ENCODE assay signal across 1 mouse cellular context in the genomic region with DNA sequence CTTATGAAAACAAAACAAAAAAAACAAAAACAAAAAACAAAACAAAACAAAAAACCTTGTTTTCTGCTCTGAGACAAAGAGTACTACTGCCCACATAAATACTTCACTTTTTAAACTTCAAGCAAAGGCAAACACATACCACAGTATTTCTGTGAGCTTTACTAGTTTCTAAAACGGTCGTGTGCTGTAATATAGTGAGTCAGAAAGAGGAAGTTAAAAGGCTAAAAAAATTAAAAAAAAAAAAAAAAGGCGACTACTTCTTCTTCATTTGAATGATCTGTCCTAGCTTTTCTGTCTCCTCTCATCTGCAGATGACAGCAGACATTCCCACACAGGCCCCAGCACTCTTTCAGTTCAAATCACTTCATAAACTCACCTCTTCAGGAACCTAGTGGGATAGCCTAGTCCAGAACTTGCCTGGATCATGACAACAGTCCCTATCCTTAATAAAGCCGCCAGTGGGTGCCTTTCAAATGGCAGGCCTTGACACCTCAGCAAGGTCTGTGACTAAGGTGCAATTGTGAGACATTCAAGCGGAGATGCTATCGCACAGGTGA.
TF ChIP-seq lines count a peak whose summit lies in the region.

No protein-coding gene starts in this region.

TF ChIP-seq in CH12.LX, 34 proteins besides CTCF, POLR2A, EP300 and RAD21:
- 0 out of 2 replicates have a peak, but pooled peaks have one; percentile 20 for TF ChIP-seq E2F4 (IDR thresholded peaks at IDR 0.05; ENCODE audit: insufficient replicate concordance, low read depth, low read length)
- TF ChIP-seq KAT2A (IDR thresholded peaks at IDR 0.05; ENCODE audit: insufficient replicate concordance, low read length) = no peak
- TF ChIP-seq IRF4 (IDR thresholded peaks at IDR 0.05; ENCODE audit: low read depth, low read length) = peak; percentile 94
- TF ChIP-seq TCF12 (IDR thresholded peaks at IDR 0.05; ENCODE audit: low read depth, low read length) = no peak; the same call in 1 of the 2 replicates
- TF ChIP-seq ZNF384 (IDR thresholded peaks at IDR 0.05; ENCODE audit: low read depth, low read length) = peak; percentile 98
- no peak for TF ChIP-seq SMC3 (IDR thresholded peaks at IDR 0.05; ENCODE audit: low read depth, low read length)
- TF ChIP-seq USF1 (IDR thresholded peaks at IDR 0.05; ENCODE audit: low read depth, low read length) = no peak
- no peak for TF ChIP-seq POLR2AphosphoS2 (IDR thresholded peaks at IDR 0.05; ENCODE audit: low read depth, low read length)
- no peak for TF ChIP-seq NRF1 (IDR thresholded peaks at IDR 0.05; ENCODE audit: low read depth, low read length)
- TF ChIP-seq MEF2A (IDR thresholded peaks at IDR 0.05; ENCODE audit: borderline replicate concordance, low read depth, low read length) = peak; percentile 96
- TF ChIP-seq ZMIZ1 (IDR thresholded peaks at IDR 0.05; ENCODE audit: low read depth, low read length) = no peak
- TF ChIP-seq SIN3A (IDR thresholded peaks at IDR 0.05; ENCODE audit: low read length) = no peak
- TF ChIP-seq MAZ (IDR thresholded peaks at IDR 0.05; ENCODE audit: low read depth, low read length) = no peak
- no peak for TF ChIP-seq ZC3H11A (IDR thresholded peaks at IDR 0.05; ENCODE audit: low read depth, low read length)
- peak; percentile 65 for TF ChIP-seq BHLHE40 (IDR thresholded peaks at IDR 0.05; ENCODE audit: low read depth, low read length)
- peak; percentile 16; the same call in 1 of the 2 replicates for TF ChIP-seq RCOR1 (conservative IDR thresholded peaks at IDR 0.05; ENCODE audit: low read depth, low read length)
- TF ChIP-seq JUND (conservative IDR thresholded peaks at IDR 0.05; ENCODE audit: low read depth, low read length) = peak; percentile 89
- TF ChIP-seq MXI1 (IDR thresholded peaks at IDR 0.05; ENCODE audit: low read depth, low read length) = no peak; the same call in 1 of the 2 replicates
- no peak; the same call in 1 of the 2 replicates for TF ChIP-seq CHD1 (IDR thresholded peaks at IDR 0.05; ENCODE audit: low read depth, low read length)
- no peak for TF ChIP-seq ELF1 (IDR thresholded peaks at IDR 0.05; ENCODE audit: low read depth, low read length)
- TF ChIP-seq MYC (IDR thresholded peaks at IDR 0.05; ENCODE audit: low read depth, low read length) = no peak
- peak; percentile 90 for TF ChIP-seq JUN (IDR thresholded peaks at IDR 0.05; ENCODE audit: insufficient read depth, low read depth, low read length)
- TF ChIP-seq MAFK (IDR thresholded peaks at IDR 0.05; ENCODE audit: insufficient replicate concordance, low read length) = 0 out of 2 replicates have a peak, but pooled peaks have one; percentile 39
- TF ChIP-seq UBTF (IDR thresholded peaks at IDR 0.05; ENCODE audit: low read depth, low read length) = no peak
- TF ChIP-seq CHD2 (IDR thresholded peaks at IDR 0.05; ENCODE audit: low read length) = no peak
- peak; percentile 83 for TF ChIP-seq ETS1 (conservative IDR thresholded peaks at IDR 0.05; ENCODE audit: low read depth, low read length)
- no peak for TF ChIP-seq NELFE (IDR thresholded peaks at IDR 0.05; ENCODE audit: low read depth, low read length)
- no peak for TF ChIP-seq ZKSCAN1 (IDR thresholded peaks at IDR 0.05; ENCODE audit: borderline replicate concordance, low read depth, low read length)
- TF ChIP-seq HCFC1 (IDR thresholded peaks at IDR 0.05; ENCODE audit: low read depth, low read length) = no peak
- no peak for TF ChIP-seq USF2 (conservative IDR thresholded peaks at IDR 0.05; ENCODE audit: low read depth, low read length)
- no peak for TF ChIP-seq MAX (IDR thresholded peaks at IDR 0.05; ENCODE audit: low read length)
- no peak for TF ChIP-seq GABPA (IDR thresholded peaks at IDR 0.05; ENCODE audit: insufficient replicate concordance, low read depth, low read length)
- no peak for TF ChIP-seq PAX5 (IDR thresholded peaks at IDR 0.05; ENCODE audit: low read length)
- TF ChIP-seq TBP (conservative IDR thresholded peaks at IDR 0.05; ENCODE audit: low read depth, low read length) = 0 out of 2 replicates have a peak, but pooled peaks have one; percentile 40
TF ChIP-seq in CH12.LX: peak in this region for 11.
